Mouse (Mus musculus) limb, embryonic 13.5 days (tissue): Measurements from ENCODE around the gene Acvrl1. TPM values are rescaled to one million over a fixed set of nuclear protein-coding genes. Genes with fewer than 3 reads are reported as not detected.

Source experiments
- ATAC-seq: fragments of 200-750 bp; cut with Nextera tagmentation; 2 replicates; pipeline ENCODE4 v1.8.0; 2017; ENCODE audit warnings: low read depth, moderate number of reproducible peaks, moderate TSS enrichment; ENCODE audit not compliant: low FRiP score
- H3K27ac ChIP-seq: fragments of 300-500 bp; sonication (generic); 2 replicates; pipeline ENCODE4 v1.5.1; 2015; ENCODE audit warnings: inconsistent platforms, mild to moderate bottlenecking, moderate library complexity
- H3K27me3 ChIP-seq: fragments of 300-500 bp; sonication (generic); 2 replicates; pipeline ENCODE4 v1.6.1; 2015; ENCODE audit warnings: mild to moderate bottlenecking, inconsistent platforms
- H3K36me3 ChIP-seq: fragments of 300-500 bp; sonication (generic); 2 replicates; pipeline ENCODE4 v1.6.1; 2015; ENCODE audit warnings: inconsistent platforms, mild to moderate bottlenecking, moderate library complexity
- H3K4me1 ChIP-seq: fragments of 300-500 bp; sonication (generic); 2 replicates; pipeline ENCODE4 v1.6.1; 2015; ENCODE audit warnings: inconsistent platforms
- H3K4me2 ChIP-seq: fragments of 300-500 bp; sonication (generic); replicated peaks from 2 replicates; pipeline ENCODE4 v1.6.1; 2015; ENCODE audit warnings: inconsistent platforms, mild to moderate bottlenecking, moderate library complexity
- H3K4me3 ChIP-seq: fragments of 300-500 bp; sonication (generic); 2 replicates; pipeline ENCODE4 v1.5.1; 2015; ENCODE audit warnings: moderate library complexity, mild to moderate bottlenecking, inconsistent platforms
- H3K9ac ChIP-seq: fragments of 300-500 bp; sonication (generic); 2 replicates; pipeline ENCODE4 v1.6.1; 2015; ENCODE audit warnings: mild to moderate bottlenecking, inconsistent platforms
- H3K9me3 ChIP-seq: fragments of 300-500 bp; sonication (generic); 2 replicates; pipeline ENCODE4 v1.6.1; 2016; ENCODE audit warnings: inconsistent platforms
- WGBS: fragments of 180-500 bp; shearing (Covaris S2); methylation state at CpG from one replicate; pipeline ENCODE4 v1.1.7; 2015; 5-methylcytosine and 5-hydroxymethylcytosine counted together
- polyA plus RNA-seq: library from polyadenylated mRNA; unstranded; fragments of >200 nt; fragmentation: Nextera tagmentation; extraction: Ambion mirVana; gene quantifications from 2 replicates; pipeline ENCODE4 v1.2.1, GENCODE M21; 2015

The Acvrl1 gene
- polyA plus RNA-seq = 9.6 TPM in 2 replicates

DNA sequence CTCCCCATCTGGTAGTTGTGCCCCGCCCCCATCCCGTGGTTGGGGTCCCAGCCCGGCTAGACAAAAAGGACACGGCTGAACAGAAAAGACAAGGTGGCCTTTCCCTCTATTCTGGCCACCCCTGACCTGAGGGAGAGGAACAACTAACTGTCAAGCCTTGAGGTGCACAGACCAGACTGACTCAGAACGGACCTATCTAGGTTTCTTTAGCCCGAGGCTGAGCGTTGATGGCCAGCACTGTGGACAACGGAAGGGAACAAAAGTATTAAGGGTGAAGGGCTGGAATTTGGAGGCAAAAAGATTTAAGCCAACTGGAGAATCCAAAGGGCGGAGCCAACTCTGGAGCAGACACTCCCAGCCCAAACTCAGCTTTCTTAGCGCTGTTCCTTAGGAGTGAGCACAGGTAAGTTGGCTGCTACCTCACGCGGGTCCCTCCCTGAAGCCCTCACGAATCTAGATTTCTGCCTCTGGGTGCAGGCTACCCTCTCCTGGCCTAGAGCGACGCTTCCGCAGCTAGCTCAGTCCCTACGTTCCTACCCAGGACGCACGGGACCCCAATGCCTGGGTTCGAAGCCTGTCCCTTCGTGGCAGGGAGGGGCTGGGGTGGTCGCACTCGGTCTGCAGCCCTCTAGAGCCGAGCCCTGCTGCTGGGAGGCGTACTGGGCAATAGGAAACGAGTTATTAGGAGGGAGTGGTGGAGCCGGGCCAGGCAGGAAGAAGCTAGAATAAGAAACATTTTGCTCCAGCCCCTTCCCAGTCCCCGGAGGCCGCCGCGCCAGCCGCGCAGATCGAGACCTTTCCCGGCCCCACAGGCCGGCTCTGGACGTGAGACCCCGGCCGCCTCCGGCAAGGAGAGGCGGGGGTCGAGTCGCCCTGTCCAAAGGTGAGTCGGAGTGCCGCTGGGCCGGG lies at the start of gene Acvrl1:
TSS of gene Acvrl1 (plus strand) at position 342 of the 909 bp plus-strand sequence.
- no peak within 1 kb of the TSS; the same call in 1 of the 2 replicates for H3K27ac ChIP-seq
- H3K36me3 ChIP-seq = no peaks in the 10 kb centered on the region
- peaks cover 40% of the 10 kb centered on the region for H3K4me1 ChIP-seq
- peak within 1 kb of the TSS; percentile 74 for H3K4me2 ChIP-seq
- H3K9me3 ChIP-seq = peaks cover 4% of the 10 kb centered on the region; the same call in 1 of the 2 replicates
- H3K9ac ChIP-seq = peak within 1 kb of the TSS; percentile 71
- 4% methylated on average over 46 of the region's 46 CpGs for WGBS
- peaks cover 49% of the 10 kb centered on the region for H3K27me3 ChIP-seq
- 0 out of 2 replicates have a peak, but pooled peaks have one; percentile 20 for ATAC-seq
- peak within 1 kb of the TSS; percentile 46 for H3K4me3 ChIP-seq

DNA sequence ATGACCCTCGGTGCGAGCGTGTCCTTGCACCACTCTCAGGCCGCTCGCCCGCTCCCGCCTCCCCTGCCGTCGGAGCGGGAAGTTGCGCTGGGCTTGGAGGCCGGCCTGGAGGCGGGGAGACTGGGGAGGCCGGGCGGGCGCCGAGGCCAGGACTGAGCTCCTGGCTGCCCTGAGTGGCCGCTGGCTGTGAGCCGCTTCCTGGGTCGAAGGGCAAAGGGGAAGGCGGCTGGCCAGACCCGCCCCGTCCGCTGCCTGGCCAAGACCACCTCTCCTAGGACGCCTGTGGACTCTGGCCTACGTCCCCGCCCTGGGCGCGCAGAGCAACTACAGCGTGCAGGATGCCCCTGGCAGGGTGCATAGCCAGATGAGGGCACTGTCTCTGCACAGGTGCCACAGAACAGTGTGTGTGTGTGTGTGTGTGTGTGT lies 49.6 kb upstream of the Acvrl1 start:
- ATAC-seq = peak; percentile 53
- no peaks in the 10 kb centered on the region for H3K9me3 ChIP-seq
- peak overlapping the region; percentile 86 for H3K4me2 ChIP-seq
- H3K36me3 ChIP-seq = no peaks in the 10 kb centered on the region
- no peaks in the 10 kb centered on the region for H3K27me3 ChIP-seq
- H3K4me3 ChIP-seq = peak overlapping the region; percentile 85
- peak overlapping the region; percentile 58; the same call in 1 of the 2 replicates for H3K27ac ChIP-seq
- peak overlapping the region; percentile 88 for H3K9ac ChIP-seq
- WGBS = under 1% methylated on average over 28 of the region's 30 CpGs
- peaks cover 60% of the 10 kb centered on the region for H3K4me1 ChIP-seq

DNA sequence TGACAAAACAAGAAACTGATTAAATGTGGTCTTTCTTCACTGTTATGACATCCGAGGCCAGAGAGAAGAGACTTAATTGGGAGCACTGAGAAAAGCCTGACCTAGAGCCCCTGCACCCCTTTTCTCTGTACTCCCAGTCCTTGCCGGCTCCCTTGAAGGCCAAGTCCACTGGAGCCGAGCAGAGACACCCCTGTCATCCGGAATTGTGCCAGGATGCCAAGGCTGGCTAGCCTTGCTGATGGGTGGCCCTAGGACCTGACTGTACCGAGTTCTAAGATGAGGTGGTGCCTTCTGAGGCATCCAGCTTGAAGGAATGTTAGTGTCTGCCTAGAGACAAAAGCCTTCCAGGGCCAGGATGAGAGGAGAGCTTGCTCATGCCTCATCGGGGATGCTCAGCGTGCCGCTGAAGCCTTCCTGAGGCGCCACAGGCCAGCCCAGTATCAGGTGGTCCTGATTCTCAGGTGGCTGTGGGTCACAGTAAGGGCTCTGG lies 48.2 kb upstream of the Acvrl1 start:
- no peak overlapping the region for H3K4me3 ChIP-seq
- no peak overlapping the region for H3K9ac ChIP-seq
- WGBS = 85% methylated on average over 9 of the region's 9 CpGs
- no peak overlapping the region for H3K27ac ChIP-seq
- no peaks in the 10 kb centered on the region for H3K36me3 ChIP-seq
- H3K9me3 ChIP-seq = no peaks in the 10 kb centered on the region
- ATAC-seq = no peak
- H3K4me1 ChIP-seq = peaks cover 68% of the 10 kb centered on the region
- no peak overlapping the region for H3K4me2 ChIP-seq
- H3K27me3 ChIP-seq = no peaks in the 10 kb centered on the region

DNA sequence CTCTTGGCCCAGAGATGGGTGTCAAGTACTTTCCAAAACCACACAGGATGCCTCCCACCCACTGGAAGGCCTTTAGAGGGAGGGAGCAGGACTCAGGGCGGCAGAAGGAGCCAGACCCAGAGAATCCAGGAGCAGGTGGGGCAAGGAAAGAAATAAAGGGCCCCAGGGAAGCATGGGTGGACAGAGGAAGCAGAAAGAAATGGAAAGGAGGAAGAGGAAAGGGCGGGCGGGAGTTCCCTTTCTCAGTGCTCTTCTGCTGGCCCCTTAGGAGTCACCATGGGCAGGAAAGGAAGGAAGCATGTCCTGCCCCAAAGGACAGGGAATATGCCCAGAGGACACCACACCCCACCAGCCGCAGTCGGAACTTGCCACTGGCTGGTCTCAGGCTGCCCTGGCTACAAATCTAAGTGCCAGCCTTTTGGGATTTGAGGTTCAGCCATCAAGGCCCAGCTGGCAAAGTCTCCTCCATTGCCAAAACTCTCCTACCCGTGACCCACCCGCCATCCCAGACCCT lies 47.2 kb upstream of the Acvrl1 start:
- no peaks in the 10 kb centered on the region for H3K27me3 ChIP-seq
- no peak overlapping the region for H3K4me2 ChIP-seq
- H3K27ac ChIP-seq = peak overlapping the region; percentile 33; the same call in 1 of the 2 replicates
- no peaks in the 10 kb centered on the region for H3K9me3 ChIP-seq
- H3K4me3 ChIP-seq = no peak overlapping the region
- H3K4me1 ChIP-seq = peaks cover 58% of the 10 kb centered on the region
- 68% methylated on average over 7 of the region's 7 CpGs for WGBS
- no peak for ATAC-seq
- no peak overlapping the region for H3K9ac ChIP-seq
- no peaks in the 10 kb centered on the region for H3K36me3 ChIP-seq

DNA sequence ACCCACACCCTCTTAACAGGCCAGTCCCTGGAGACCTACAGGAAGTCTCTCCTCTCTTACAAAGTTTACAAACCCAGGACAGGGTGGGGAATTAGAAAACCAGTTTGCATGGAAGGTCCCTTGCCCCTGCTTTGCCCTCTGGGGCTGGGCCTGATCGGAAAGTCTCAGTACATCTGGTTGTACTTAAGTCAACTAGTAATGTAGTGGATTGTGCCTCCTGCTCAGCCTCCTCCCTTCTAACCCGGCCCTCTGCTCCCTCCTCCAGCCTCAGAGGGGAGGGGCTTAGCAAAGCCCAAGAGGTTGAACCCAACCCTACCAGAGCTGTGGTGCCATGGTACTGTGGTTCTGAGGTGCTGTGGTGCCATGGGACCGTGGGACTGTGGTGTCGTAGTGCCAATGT lies 46.1 kb upstream of the Acvrl1 start:
- 0 out of 2 replicates have a peak overlapping the region, but pooled peaks have one; percentile 1 for H3K4me2 ChIP-seq
- H3K27ac ChIP-seq = peak overlapping the region; percentile 52; the same call in 1 of the 2 replicates
- H3K9ac ChIP-seq = no peak overlapping the region; the same call in 1 of the 2 replicates
- H3K4me3 ChIP-seq = no peak overlapping the region
- 34% methylated on average over 4 of the region's 4 CpGs for WGBS
- ATAC-seq = peak; percentile 20; the same call in 1 of the 2 replicates
- H3K27me3 ChIP-seq = no peaks in the 10 kb centered on the region
- no peaks in the 10 kb centered on the region for H3K9me3 ChIP-seq
- peaks cover 48% of the 10 kb centered on the region for H3K4me1 ChIP-seq
- H3K36me3 ChIP-seq = no peaks in the 10 kb centered on the region

DNA sequence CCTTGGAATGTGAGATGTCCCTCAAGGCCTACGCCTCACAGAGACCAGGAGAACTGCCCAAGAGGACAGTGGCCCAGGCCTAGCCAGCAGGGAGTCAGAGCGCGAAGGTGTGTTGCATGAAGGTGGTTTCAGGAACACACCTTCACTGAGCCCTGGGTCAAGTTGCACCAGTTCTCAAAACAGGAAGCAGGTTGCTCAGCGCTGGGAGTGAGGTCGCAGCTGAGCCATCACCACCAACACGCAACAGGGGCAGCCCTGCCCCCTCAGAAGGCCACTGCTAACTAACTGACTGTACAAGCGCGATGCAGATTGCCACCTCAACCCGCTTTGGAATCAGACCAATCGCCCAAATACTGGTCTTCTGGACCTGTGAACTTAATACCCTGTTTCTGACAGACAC lies 43.8 kb upstream of the Acvrl1 start:
- no peaks in the 10 kb centered on the region for H3K9me3 ChIP-seq
- ATAC-seq = no peak
- no peaks in the 10 kb centered on the region for H3K36me3 ChIP-seq
- H3K9ac ChIP-seq = peak overlapping the region; percentile 35; the same call in 1 of the 2 replicates
- 60% methylated on average over 10 of the region's 10 CpGs for WGBS
- peaks cover 33% of the 10 kb centered on the region for H3K4me1 ChIP-seq
- H3K27me3 ChIP-seq = no peaks in the 10 kb centered on the region
- no peak overlapping the region for H3K4me3 ChIP-seq
- no peak overlapping the region for H3K4me2 ChIP-seq
- H3K27ac ChIP-seq = no peak overlapping the region

DNA sequence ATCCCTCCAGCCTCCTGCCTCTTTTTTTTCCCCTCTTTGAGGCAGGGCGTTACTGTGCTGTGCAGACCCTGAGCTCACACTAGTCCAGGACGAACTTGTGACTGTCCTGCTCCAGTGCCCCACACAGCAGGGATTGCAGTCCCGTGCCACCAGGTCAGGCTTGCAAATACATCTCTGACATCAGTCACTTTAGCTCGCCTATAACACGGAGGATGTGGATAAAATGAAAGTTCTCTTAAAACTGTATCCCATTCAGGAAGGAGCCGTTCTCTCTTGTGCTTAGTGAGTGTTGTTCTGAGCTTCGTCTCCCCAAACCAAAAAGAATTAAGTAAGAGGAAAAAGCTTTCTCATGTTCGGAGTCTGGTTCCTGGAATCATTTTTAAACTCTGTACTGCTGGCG lies 41.9 kb upstream of the Acvrl1 start:
- Histone ChIP-seq H3K27me3 (no peaks in the 10 kb centered on the region), H3K4me2 (no peak overlapping the region), H3K4me1 (peaks cover 23% of the 10 kb centered on the region), H3K9me3 (no peaks in the 10 kb centered on the region), H3K36me3 (no peaks in the 10 kb centered on the region), H3K9ac (no peak overlapping the region), H3K4me3 (no peak overlapping the region), H3K27ac (no peak overlapping the region)
- ATAC-seq = no peak
- 65% methylated on average over 9 of the region's 9 CpGs for WGBS

DNA sequence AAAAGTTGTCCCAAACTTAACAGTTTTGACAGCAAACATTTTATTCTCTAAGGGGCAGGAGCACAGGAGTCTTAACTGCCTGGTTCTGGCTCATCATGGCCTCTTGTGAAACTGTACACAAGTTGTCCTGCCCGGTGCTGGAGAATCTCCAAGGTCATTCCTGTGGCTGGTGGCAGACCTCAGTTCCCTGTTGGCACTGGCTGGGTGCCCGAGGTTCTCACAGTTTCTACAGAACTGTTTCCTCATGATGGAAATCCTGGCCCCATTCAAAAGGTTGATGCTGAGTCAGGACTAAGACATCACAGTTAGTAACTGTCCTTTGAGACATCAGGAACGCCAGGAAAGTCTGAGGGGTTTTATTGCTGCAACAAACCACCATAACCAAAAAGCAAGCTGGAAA lies 41.4 kb upstream of the Acvrl1 start:
- Histone ChIP-seq H3K36me3 (no peaks in the 10 kb centered on the region), H3K9ac (no peak overlapping the region), H3K9me3 (no peaks in the 10 kb centered on the region), H3K4me1 (peaks cover 20% of the 10 kb centered on the region), H3K27ac (no peak overlapping the region), H3K4me3 (no peak overlapping the region), H3K27me3 (no peaks in the 10 kb centered on the region), H3K4me2 (no peak overlapping the region)
- WGBS = 44% methylated on average over 3 of the region's 3 CpGs
- no peak for ATAC-seq

DNA sequence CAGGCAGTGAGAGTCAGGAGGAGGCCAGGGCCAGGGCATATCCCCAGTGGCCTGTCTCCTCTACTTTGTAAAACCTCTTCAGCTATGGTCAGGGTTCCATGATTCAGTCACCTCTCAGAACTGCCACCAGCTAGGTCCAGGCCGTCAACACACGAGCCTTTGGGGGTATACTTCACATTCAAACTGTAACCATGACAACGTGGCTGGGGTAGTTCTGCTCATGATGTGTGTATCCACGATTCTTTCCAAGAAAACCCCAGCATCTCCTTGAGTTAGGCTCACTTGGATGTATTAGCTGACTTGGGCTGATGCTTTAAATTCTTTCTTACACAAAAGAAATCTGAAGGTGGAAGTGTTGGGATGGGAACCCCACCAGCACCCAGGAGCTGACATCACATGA lies 40.0 kb upstream of the Acvrl1 start:
- no peak overlapping the region for H3K4me2 ChIP-seq
- H3K4me1 ChIP-seq = peaks cover 26% of the 10 kb centered on the region
- H3K27ac ChIP-seq = no peak overlapping the region
- no peaks in the 10 kb centered on the region for H3K9me3 ChIP-seq
- 62% methylated on average over 4 of the region's 4 CpGs for WGBS
- no peak overlapping the region for H3K9ac ChIP-seq
- no peaks in the 10 kb centered on the region for H3K36me3 ChIP-seq
- no peak overlapping the region for H3K4me3 ChIP-seq
- no peaks in the 10 kb centered on the region for H3K27me3 ChIP-seq
- no peak for ATAC-seq

DNA sequence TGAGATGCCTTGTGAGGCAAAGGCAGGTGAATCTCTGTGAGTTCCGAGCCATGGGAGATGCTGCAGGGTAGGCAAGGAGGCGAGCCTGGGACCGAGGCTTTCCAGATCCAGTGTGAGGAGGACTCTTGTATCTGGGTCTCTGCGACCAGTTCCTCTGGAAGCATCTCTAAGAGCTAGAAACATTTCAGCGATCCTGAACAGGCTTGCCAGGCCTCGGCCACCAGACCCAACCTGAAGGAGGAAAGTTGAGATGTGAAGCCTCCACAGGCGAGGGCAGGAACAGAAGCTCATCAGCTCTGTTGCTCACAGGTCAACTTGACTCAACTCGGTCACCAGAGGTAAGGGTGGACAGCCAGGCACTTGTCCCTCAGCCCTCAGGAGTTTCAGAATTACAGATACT lies 36.8 kb upstream of the Acvrl1 start:
- no peak for ATAC-seq
- Histone ChIP-seq H3K9ac (no peak overlapping the region), H3K27ac (no peak overlapping the region), H3K4me3 (no peak overlapping the region), H3K36me3 (no peaks in the 10 kb centered on the region), H3K4me1 (peaks cover 42% of the 10 kb centered on the region), H3K27me3 (no peaks in the 10 kb centered on the region), H3K4me2 (no peak overlapping the region), H3K9me3 (no peaks in the 10 kb centered on the region)
- 95% methylated on average over 8 of the region's 8 CpGs for WGBS

DNA sequence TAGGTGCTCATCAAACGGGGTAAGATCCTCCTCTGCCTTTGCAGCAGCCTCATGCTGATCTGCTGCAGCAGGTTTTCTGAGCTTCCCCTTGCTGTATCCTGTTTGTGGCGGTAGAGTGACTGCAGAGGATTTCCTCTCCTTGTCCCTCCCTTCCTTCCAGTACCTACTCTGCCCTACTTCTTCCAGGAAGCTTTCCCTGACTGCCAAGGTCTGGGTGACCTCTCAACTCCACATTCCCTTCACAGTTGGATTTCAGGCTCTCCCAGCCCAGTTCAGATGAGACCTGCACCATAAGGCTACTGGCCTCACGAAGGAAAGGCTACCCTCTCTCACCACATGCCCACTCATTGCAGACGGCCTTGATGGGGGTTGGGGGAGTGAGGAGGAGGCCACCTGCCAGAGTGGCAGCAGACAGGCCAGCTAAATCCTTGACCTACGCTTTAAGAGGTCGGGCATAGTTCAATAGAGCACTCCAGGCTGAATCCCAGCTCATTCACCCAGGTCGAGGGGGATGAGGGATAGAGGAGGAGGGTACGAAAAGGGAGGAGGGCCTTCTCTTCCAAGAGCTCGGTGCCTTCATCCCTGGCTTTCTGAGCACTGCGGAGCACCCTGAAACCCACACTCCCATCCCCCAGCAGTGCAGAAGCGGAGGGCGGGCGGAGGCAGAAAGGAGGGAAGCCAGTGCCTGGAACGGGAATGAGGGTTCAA lies 36.0 kb upstream of the Acvrl1 start:
- Histone ChIP-seq H3K4me1 (peaks cover 41% of the 10 kb centered on the region), H3K9ac (no peak overlapping the region)
- ATAC-seq = no peak

More for the DNA sequence above, 36.0 kb upstream of the Acvrl1 start:
- Histone ChIP-seq H3K36me3 (no peaks in the 10 kb centered on the region), H3K4me3 (0 out of 2 replicates have a peak overlapping the region, but pooled peaks have one; percentile 8), H3K9me3 (no peaks in the 10 kb centered on the region), H3K27ac (0 out of 2 replicates have a peak overlapping the region, but pooled peaks have one; percentile 52), H3K4me2 (peak overlapping the region; percentile 45), H3K27me3 (no peaks in the 10 kb centered on the region)
- 30% methylated on average over 14 of the region's 14 CpGs for WGBS
